Mouse (Mus musculus) erythroid progenitor cell, adult 5-6 weeks (primary cell): Measurements from ENCODE around the gene Cdc42. TPM values are rescaled to one million over a fixed set of nuclear protein-coding genes. Genes with fewer than 3 reads are reported as not detected.

Source experiments
- ATAC-seq: replicated peaks from 2 replicates; pipeline ENCODE4 v1.8.0; 2016; ENCODE audit warnings: moderate number of reproducible peaks, mild to moderate bottlenecking, moderate TSS enrichment, inconsistent platforms; ENCODE audit not compliant: poor library complexity, low FRiP score, severe bottlenecking
- total RNA-seq, 2 experiments: library from RNA; stranded (forward) in 1 of 2; stranded (reverse) in 1 of 2; fragments of 150-400 nt in 1 of 2; fragments of 186-747, 209-891 nt in 1 of 2; gene quantifications; 2 replicates each; pipeline versions ENCODE4 v1.2.3 to v1.2.4; 2015 to 2017; ENCODE audit warnings: low replicate concordance in 2 of 2

Cdc42 gene
- total RNA-seq, 2 experiments from 2014 or later = 178 to 321 TPM

- no peak for ATAC-seq
Measured at GRCm38 (mm10) chr4:137373711-137374110, 16.2 kb upstream of the Cdc42 start.

GRCm38 (mm10) chr4:137371596-137372523 is 14.3 kb upstream of the Cdc42 start:
- ATAC-seq = no peak

GRCm38 (mm10) chr4:137369954-137370750 is 12.6 kb upstream of the Cdc42 start:
- no peak for ATAC-seq

GRCm38 (mm10) chr4:137368198-137368597 is 10.7 kb upstream of the Cdc42 start:
- no peak for ATAC-seq

- ATAC-seq = no peak
Measured at GRCm38 (mm10) chr4:137367275-137368088, 10.0 kb upstream of the Cdc42 start.

GRCm38 (mm10) chr4:137366097-137366496 is 8.6 kb upstream of the Cdc42 start:
- ATAC-seq = no peak

GRCm38 (mm10) chr4:137365356-137366062 is 8.0 kb upstream of the Cdc42 start:
- no peak for ATAC-seq

- ATAC-seq = 0 out of 2 replicates have a peak, but pooled peaks have one; percentile 28
Measured at GRCm38 (mm10) chr4:137364826-137365225, 7.3 kb upstream of the Cdc42 start.

- ATAC-seq = no peak
Measured at GRCm38 (mm10) chr4:137360996-137361395, 3.5 kb upstream of the Cdc42 start.

- ATAC-seq = 0 out of 2 replicates have a peak, but pooled peaks have one; percentile 33
Measured at GRCm38 (mm10) chr4:137358291-137359002, 927 bp upstream of the Cdc42 start.

- peak; percentile 23 for ATAC-seq
Measured at GRCm38 (mm10) chr4:137356674-137357510, 628 bp downstream of the Cdc42 start.

- ATAC-seq = no peak
Measured at GRCm38 (mm10) chr4:137350627-137351026, 6.9 kb downstream of the Cdc42 start.

GRCm38 (mm10) chr4:137345790-137346189 is 11.7 kb downstream of the Cdc42 start:
- ATAC-seq = no peak

GRCm38 (mm10) chr4:137345112-137345511 is 12.4 kb downstream of the Cdc42 start:
- no peak for ATAC-seq

GRCm38 (mm10) chr4:137342816-137343215 is 14.7 kb downstream of the Cdc42 start:
- ATAC-seq = no peak

- peak; percentile 82 for ATAC-seq
Measured at GRCm38 (mm10) chr4:137339415-137339814, 18.1 kb downstream of the Cdc42 start.

GRCm38 (mm10) chr4:137336468-137336867 is 21.1 kb downstream of the Cdc42 start:
- ATAC-seq = no peak

- ATAC-seq = no peak
Measured at GRCm38 (mm10) chr4:137332051-137332450, 25.5 kb downstream of the Cdc42 start.
